Mouse (Mus musculus) urinary bladder, adult 2 months (tissue): ENCODE results near the gene Cryaa. TPM values are rescaled to one million over a fixed set of nuclear protein-coding genes. Genes with fewer than 3 reads are reported as not detected.
A peak's percentile ranks its signal among the peaks of the same experiment; 100 is the strongest.
"Not testable (repeated sequence)": the region's sequence is repeated elsewhere in the genome, so short reads cannot be mapped to it uniquely, and the experiment has no call there.

Source experiments
- DNase-seq: peaks from one replicate; pipeline ENCODE4 v3.0.0; 2022; ENCODE audit warnings: low spot score
- polyA plus RNA-seq: library from polyadenylated mRNA; depleted of rRNA; stranded (reverse); fragments of >200 nt; gene quantifications from 2 replicates; pipeline ENCODE4 v1.2.3, GENCODE M21; 2012

Cryaa gene
- polyA plus RNA-seq, 1 experiment: not detected

DNA sequence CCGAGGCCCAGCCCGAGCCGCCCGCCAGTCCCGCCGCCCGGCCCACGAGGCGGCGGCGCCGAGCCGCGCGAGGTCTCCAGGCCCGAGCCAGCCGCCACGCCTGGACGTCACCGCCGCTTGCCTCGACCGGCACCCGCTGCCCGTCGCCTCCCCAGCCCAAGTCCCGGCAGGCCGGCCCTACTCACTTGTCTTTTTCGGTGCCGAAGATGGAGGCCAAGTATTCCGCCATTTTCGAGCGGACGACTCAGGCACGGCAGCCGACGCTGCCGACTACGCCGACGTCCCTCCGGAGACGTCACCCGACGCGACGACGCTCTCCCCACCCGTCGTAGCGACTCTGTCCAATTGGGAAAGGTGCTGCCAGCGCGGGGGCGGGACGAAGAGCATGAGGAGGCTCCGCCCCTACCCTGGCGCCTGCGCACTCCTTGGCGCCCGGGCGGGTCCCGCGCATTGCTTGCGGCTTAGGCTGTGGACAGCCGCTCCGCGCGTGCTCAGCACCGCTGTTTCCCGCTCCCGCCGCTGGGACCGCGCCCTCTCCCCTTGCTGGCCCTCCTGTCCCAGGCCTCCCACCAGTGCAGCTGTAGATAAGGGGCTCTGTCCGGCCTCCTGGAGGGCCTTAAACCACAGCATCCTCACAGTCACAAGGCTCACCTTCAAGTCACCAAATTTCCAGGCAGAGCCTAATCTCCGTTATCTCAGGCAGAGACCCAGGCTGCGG is 19.0 kb upstream of the Cryaa start, which contains the start of gene U2af1:
Gene U2af1 (minus strand): TSS at position 425 of the 718 bp plus-strand sequence.
- peak; percentile 93 for DNase-seq

DNA sequence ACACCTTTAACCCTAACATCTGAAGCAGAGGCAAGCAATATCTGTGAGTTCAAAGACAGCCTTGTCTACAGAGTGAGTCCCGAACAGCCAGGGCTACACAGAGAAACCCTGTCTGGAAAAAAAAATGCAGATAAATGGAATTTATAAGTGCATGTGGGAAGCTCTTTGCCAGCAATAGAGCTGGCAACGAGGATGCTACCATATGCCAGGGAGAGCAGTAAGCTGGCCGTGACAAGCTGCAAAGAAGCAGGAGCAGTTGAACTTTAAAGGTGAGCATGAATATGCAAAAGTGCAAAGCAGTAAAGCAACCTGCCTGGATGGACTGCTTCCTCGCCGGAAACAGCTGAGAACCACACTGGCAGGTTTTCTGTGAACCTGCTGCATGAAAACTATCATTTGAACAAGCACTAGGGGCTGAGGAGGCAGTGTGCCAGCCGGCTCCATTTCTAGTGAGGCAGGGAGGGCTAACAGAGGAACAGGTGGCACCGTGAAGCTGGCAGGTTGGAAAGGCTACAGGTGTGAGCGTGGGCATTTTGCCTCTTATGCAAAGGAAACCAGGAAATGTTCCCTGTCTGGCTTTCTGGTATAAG is 16.9 kb upstream of the Cryaa start:
- DNase-seq: no peak

DNA sequence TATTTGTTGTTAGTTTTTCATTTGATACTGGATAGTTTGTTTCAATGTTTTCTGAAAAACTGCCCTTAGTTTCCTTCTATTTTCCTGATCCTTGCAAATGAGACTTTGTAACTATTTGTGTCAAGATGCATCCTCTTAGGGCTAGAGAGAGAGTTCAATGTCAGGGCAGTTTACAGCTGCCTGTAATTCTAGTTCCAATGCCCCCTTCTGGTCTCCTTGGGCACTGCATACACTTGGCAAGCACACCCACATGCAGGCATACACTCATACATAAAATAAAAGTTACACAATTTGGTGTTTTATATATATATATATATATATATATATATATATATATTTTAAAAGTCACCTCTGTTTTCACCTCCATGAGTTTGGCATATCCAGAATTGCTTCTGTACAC is 14.8 kb upstream of the Cryaa start:
- no peak for DNase-seq

DNA sequence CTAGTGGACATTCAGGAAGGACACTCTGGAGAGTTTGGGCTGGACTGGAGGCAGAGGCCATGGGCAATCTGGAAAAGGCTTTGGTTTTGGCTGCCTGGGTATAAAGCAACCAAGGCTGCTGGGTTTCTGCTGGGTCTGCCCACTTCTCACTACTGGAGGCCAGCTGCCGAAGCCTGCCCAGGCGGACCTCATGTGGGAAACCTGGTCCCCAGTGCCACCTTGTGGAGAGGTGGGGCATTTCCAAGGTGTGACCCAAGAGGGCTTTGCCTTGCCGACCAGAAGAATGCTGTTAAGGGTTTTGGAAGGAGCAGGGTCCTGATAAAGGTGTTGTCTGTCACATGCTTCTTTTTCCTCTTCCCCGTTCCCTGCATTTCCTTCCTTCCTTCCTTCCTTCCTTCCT is 12.8 kb upstream of the Cryaa start:
- DNase-seq: peak; percentile 67

DNA sequence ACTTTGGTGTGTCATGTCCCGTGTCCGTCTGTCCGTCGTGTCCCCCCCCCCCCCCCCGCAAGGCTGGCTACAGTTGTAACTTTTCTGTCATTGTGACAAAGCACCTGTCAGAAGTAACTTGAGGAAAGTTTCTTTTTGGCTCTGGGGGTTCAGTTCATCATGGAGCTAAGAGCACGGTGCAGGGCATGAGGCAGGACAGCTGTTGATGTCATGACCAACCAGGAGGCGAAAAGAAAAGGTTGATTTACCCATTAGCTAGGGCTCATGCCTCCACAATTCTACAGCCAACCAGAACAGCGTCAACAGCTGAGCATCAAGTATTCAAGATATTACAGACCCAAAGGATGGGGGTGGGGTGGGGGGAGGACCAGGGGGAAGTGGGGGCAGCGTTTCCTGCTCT is 9.3 kb upstream of the Cryaa start:
- DNase-seq: no peak

DNA sequence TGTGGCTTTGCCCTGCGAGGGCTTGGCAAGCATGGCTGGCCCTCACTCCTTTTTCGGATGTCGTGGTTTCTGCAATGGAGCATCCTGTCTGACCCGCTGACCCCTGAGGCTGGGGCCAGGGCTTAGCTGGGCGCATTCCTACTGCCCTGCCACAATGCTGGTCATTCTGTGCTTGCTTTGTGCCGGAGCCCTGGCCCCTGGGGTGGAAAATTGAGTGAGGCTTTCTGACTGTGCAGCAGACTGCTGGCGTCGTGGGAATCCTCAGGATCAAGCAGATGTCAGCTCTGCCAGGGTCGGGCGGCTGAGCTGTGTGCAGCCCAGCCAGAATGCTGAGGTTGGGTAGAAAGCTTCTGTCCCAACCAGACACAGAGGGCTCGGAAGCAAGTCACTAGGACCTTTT is 7.4 kb upstream of the Cryaa start:
- no peak for DNase-seq

DNA sequence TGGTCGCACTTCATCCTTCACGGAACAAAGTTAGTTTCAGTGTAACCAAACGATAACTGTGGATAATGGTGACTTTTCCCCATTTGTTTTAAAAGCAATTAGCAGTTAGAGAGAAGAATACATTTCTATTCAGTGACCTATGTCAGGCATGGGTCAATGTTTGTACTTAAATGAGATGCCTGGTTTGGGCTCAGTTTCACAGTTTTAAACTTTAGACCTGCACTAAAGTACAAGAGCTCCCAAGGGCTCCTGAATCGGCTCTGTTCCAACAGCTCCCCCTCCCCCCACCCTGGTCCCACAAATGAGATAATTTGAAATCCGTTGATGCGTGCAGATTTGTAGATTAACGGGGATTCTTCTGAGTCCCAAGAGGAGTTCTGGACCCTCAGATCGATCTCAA is 5.9 kb upstream of the Cryaa start:
- DNase-seq: no peak

DNA sequence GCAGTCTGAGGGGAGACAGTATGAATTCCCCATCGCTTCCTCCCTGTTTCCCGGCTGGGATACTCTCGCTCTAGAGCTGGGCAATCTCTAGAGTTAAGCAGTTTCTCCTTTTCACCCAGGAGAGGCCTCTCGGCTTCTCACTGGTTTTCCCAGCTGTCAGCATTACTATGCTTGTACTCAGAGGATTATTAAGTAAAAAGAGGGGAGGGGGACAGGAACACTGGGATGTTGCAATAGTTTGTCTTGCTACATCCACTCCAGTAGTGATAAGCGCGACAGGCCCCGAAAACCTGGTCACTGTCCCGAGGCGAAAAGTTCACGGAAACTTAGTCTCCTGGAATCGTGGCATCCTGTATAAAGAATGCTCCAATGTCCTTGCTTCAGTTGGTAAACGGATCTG is 5.3 kb upstream of the Cryaa start:
- DNase-seq: no peak

DNA sequence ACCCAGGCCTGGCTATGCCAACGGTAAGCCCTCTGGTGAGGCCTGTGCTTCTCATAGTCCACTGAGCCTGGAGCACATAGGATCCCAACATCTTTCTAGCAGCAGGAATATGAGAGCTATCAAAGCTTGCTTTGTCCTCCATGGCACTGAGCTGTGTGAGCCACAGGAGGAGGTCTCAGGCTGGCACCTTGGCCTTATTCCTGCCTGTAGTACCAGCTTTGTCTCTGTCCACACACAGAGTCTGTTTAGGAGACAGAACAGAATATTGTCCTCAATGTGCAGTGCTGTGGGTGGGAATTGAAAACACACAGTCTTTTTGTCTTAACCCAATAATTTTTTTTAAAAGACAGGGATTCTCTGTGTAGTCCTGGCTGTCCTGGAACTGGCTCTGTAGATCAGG is 3.2 kb upstream of the Cryaa start:
- no peak for DNase-seq

DNA sequence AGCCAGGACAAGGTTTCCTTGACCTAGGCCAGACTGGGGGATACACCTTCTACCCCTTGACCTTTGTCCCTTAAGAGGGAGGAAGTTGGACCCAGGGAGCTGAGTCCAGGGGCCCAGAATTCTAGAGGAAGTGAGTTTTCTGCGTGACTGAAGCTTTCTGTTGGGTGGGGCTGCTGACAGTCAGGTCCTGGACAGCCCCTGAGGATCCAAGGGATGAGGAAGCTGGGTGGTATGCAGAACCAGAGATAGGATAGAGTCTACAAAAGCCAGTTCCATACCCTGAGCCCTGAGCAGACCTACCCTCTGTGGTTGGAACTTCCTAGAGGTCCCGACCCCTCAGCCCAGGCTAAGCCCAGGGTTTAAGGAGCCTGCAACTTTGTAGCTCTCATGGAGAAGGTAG is 2.8 kb downstream of the Cryaa start:
- DNase-seq: no peak

DNA sequence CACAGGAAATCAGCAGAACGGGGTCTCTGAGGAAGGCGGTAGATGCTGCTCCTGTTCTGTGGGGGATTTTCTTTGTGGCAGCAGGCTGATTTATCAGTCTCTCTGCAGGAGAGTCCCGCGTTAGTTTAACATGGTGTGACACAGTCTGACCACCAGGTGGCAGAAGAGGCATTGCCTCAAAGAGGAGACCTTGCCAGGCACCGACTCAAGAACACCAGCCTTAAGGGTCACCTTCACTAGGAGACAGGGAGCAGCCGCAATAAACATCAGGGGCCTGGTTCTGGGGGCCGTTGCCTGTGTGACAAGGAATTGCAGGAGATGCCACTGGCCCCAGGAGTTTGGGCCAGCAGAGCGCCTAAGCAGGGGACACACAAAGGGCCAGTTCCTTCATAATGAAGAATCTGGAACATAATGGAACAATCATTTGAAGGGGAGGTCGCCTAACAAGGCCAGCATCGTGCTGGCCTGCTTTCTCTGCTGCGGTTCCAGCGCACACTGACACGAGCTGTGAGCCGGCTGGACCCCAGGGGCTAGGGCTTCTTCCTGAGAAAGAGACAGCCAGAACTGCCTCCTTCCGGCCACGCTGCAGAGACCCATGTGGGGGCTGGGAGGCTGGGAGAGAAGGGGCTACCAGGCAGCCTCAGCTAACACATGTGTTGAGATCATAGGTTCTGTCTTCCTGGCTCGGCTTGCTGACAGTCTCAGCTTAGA is 8.1 kb downstream of the Cryaa start:
- DNase-seq: peak; percentile 51

DNA sequence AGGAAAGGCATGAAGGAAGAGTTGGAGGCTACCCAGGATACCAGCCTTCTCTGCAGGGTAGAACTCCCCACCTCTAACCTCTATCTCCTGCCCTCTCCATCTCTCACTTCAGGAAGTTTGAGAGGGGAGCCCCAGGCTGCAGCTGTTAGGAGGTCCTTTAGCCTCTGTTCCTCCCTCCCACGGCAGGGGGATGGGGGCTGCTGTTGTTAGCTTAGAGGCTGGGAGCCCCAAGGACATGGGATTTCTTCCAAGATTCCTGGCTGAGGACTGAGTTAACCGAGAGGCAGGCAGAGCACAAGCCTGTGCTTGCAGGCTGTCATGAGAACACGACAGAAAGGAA is 8.6 kb downstream of the Cryaa start:
- no peak for DNase-seq

DNA sequence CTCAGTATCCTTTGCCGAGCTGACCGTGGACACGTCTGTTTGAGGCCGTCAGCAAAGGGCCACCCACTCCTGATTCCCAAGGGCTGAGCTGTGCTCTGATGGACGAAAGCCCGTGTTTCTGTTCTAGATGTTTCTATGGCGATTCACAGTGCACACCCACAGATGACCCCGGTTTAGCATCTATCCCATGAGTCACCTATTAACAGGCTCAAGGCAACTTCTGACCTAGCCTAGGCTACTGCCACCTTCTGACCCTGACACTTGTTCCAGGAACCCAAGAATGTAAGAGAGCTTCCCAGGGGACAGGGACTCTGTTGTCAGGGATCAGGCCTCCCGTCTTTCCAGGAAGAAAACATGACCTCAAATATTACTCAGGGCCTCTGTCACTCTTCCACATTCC is 10.5 kb downstream of the Cryaa start:
- no peak for DNase-seq

DNA sequence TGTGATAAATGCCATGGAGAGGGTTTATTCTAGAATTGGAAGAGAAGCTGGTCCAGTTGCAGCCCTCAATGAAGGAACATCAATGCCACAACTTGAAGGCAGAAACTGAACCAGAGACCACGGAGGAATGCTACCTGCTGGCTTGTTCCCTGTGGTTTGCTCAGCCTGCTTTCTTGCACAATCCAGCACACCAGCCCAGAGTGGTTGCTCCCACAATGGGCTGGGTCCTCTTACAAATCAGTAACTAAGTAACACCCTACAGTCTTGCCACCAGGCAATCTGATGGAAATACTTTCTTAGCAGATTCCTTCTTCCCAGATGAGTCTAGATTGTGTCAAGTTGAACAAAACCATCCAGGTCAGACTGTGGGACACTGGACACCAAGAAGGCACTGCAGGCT is 12.0 kb downstream of the Cryaa start:
- no peak for DNase-seq

DNA sequence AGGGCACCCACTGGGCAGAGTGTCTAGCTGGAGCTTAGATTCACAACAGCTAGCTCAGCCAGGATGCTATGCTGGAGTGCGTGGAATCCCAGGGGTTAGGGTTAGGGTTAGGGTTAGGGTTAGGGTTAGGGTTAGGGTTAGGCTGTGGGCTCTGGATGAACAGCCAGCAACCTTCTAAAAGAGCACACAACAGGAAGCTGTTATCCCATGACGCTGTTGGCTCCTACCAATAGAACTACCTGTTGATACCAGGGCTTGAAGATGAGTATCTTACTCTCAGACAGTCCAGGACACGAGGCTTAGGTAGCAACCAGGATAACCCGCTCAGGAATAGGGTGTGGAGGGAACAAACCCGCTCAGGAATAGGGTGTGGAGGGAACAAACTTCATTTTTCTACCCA is 15.3 kb downstream of the Cryaa start:
- no peak for DNase-seq

DNA sequence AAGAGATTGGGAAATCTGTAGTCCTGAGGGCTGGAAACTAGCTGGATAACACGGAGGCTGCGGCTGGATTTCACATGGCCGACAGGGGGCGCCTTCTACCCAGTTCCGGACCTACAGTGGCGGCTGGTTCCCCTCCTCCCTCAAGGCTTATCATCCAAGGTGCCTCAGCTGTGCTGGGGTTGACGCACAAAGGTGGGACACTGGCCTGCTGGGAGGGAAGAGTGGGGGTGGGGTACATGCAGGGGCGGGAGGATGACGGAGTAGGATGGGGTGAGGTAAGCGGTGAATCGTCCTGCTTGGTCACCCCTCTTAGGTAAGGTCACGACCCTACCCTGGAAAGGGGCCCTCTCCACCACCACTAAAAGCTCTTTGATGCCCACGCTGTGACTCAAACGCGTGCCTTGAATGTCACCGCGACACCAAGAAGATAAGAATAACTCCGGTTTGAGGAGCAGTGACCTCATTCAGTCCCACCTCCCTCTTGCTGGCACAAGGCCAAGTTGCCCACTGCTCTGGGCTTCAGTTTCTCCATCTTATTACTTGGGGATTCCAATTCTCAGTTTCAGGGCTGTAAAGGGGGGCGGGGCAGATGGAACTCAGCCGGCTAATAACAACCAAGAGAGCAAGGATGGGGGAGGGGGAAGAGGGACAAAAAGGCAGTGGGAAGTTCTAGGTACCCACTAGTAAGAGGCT is 15.9 kb downstream of the Cryaa start:
- peak; percentile 73 for DNase-seq

DNA sequence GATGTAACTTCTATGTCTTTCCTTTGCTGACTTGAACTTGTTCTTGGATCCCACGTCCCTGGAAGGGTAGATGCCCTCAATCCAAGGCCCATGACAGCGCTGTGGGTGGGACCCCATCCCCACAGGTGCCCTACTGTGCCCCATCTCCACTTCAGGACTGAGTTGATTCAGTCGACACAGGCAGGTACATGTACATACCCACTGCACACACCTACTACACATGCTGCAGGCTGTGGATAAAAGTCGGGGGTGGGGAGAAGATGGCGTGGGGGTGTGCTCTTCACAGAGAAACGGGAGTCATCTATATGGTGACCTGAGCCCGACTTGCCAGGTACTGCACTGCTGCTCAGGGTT is 16.4 kb downstream of the Cryaa start:
- no peak for DNase-seq

DNA sequence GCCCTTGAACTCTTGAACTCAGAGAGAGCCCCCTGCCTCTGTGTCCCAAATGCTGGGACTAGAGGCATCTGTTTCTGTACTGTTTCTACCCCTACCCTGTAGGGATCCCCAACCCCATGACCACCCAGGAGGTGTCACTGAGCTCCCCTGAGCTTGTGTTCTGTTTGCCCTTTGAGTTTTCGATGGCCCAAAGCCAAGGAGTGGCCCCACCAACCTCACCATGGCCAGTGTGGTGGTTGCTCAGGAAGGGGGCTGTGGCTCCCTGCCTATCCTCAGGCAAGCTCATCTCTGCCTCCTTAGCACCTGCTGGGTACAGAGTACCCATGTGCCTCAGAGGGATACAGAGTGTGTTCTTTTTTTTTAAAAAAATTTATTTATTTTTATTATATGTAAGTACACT is 17.3 kb downstream of the Cryaa start:
- no peak for DNase-seq

DNA sequence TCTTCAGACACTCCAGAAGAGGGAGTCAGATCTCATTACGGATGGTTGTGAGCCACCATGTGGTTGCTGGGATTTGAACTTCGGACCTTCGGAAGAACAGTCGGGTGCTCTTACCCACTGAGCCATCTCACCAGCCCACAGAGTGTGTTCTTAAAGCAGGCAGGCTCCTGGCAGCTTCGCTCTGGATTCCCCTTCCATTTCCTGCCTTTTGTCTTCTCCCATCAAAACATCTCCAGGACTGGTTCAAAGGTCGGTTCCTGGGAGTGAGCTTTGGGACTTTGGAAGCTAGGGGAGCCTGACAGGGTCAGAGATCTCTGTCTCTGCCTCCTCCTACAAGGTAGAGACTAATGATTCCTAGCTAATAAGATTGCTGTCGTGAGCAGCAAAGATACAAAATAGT is 17.7 kb downstream of the Cryaa start:
- not testable (repeated sequence) for DNase-seq

DNA sequence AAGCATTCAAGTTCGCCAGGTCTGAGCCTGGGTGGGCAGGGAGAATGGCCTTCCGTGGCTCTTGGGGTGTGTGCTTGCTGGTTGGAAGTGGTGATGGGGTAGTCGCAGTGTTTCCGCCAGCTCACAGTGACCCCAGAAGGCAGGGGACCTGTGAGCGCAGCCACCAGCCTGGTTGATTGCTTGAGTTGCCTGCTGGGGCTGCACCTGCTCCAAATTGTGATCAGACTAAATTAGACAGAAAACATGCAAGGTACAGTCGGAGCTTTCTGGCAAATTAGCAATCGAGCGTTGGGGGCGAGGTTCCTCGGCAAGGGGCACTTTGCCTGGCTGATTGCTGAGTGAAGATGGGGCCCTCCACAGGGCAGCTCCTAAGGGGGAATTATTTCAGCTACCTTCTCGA is 20.7 kb downstream of the Cryaa start:
- DNase-seq: no peak

DNA sequence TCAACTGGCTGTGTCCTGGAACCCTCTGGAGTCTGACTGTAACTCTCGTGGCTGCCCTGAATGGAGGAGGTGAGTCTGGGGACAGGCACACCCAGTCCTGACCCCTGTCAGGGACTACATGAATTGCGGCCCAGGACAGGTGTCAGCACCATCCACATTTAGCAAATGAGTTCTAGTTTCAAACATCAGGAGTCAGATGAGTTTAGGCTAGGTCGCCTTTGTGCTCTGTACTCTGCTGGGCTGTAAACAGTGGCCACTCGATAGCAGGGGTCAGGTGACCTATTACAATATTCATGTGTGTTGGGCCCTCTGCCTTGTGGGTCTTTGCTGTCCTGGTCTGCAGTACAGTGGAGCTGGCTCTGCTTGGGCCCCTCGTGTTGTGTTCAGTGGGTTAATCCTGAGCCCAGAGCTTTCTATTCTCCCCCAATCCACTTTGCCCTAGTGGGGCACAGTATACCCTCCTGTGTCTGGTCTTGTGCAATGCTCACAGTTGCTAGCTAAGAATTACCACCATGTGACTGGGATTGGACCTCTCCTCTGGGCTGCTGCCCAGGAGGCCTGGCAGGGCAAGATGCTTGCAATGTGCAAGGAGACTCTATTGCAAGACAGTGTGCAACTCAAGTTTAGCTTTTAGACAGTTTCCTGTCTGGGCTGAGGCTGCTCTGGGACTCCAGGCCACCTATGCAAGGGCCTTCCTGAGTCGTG is 25.8 kb downstream of the Cryaa start:
- no peak for DNase-seq
